Mouse (Mus musculus) ES-Bruce4 (cell line): ENCODE measurements around the gene Zbtb20.

Experiments used
- CTCF ChIP-seq: IDR thresholded peaks from one replicate; pipeline ENCODE4 v1.8.1; 2011; ENCODE audit warnings: low read depth, low read length
- POLR2A ChIP-seq: IDR thresholded peaks from one replicate; pipeline ENCODE4 v1.8.1; 2011; ENCODE audit warnings: low read length; ENCODE audit not compliant: insufficient read depth

DNA sequence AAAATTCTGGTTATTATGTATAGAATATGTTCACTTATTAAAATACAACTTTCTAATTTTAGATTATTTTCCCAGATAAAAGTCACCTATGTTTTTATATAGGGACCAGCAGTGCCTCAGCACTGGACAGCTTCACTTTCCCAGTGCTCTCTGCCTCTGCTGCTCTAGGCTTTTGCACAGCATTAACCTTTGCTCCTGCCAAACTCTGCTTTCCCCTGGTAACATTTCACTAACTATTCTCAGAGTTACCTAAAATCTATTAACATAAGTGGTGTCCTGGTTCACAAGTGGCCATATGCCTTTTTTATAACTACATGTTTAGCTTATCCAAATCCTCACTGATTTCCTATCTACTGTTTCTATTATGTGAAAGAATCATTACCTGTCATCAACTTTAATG lies 169.9 kb downstream of the Zbtb20 start:
- TF ChIP-seq CTCF, result no peak
- no peak for TF ChIP-seq POLR2A
